Mouse (Mus musculus) left cerebral cortex, postnatal 25 days (tissue): ENCODE measurements around the gene Unc5c. TPM values are rescaled to one million over a fixed set of nuclear protein-coding genes. Genes with fewer than 3 reads are reported as not detected.

Experiments
- DNase-seq, 2 experiments: peaks; one replicate each; pipeline ENCODE4 v3.0.0; 2022; ENCODE audit warnings: low spot score in 2 of 2, mixed read lengths in 1 of 2
- intact Hi-C: fragments of 180-260 bp; cut with DNase I; formaldehyde crosslinking; loops from one replicate; pipeline ENCODE4 v1.15.1; 2025
- total RNA-seq, 2 experiments: library from RNA; stranded (reverse); gene quantifications; 2 replicates each; pipeline ENCODE4 v1.2.3; 2021

The Unc5c gene
- total RNA-seq, 2 experiments from 2014 or later: 31.0 to 36.2 TPM

- intact Hi-C loops: no loop called here
- DNase-seq: no peak
Observed at GRCm38 (mm10) chr3:141857123-141857522, 392.1 kb downstream of the Unc5c start.

GRCm38 (mm10) chr3:141862816-141863461, 397.9 kb downstream of the Unc5c start:
- intact Hi-C loops: loop anchor here (1.0 to 10.0 kb wide), 3 partner anchors 412 to 612 kb away; no protein-coding TSS in a partner anchor
- peak; percentile 52 to 82 for DNase-seq

GRCm38 (mm10) chr3:141871805-141872204, 406.8 kb downstream of the Unc5c start:
- intact Hi-C loops: no loop called here
- no peak for DNase-seq

- DNase-seq: no peak
- intact Hi-C loops: no loop called here
Observed at GRCm38 (mm10) chr3:141872337-141873042, 407.5 kb downstream of the Unc5c start.

GRCm38 (mm10) chr3:141882496-141882895, 417.5 kb downstream of the Unc5c start:
- no peak for DNase-seq
- intact Hi-C loops: no loop called here

- no peak for DNase-seq
- intact Hi-C loops: no loop called here
Observed at GRCm38 (mm10) chr3:141884190-141884589, 419.2 kb downstream of the Unc5c start.
